Mouse (Mus musculus): ENCODE data around the gene Sipa1l2.

Gene Sipa1l2

DNA sequence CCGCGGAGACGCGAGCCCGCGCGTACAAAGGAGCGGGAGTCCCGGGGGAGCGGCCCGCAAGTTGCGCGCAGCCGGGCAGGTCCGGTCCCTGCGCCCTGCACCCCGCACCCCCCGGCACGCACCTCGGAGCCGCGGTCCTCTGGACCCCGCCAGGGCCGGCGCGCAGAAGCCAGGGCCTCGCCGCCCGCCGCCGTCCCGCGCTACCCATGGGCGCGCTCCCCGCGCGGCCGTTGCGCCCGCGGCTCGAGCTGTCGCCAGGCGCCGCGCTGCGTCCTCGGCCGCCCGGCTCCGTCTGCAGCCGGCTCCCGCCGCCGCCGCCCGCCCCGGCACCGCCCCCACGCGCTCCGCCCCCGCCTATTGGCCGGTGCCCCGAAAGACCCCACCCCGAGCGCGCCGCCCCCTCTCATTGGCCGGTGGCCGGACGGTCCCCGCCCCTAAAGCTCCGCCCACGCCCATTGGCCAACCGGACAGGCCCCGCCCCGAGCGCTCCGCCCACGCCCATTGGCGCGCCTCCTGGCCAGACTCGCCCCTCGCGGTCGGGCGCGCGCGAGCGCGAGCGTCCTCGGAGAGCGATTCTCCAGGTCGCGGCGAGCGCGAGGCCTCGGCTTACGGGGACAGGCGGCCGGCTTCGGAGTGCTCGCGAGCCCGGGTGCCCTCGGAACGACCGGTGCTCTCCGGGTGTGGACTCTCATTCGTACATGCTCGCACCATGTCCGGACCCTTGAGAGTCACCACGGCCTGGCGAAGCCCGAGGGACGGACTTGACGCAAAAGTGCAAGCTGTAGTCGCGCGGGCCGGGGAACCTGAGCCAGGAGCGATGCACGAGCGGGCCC lies at the start of gene Sipa1l2:
Gene Sipa1l2 (minus strand): TSS at position 276 of the 833 bp plus-strand sequence.
- peak; percentile 95 for DNase-seq (ENCODE audit: low read depth)

DNA sequence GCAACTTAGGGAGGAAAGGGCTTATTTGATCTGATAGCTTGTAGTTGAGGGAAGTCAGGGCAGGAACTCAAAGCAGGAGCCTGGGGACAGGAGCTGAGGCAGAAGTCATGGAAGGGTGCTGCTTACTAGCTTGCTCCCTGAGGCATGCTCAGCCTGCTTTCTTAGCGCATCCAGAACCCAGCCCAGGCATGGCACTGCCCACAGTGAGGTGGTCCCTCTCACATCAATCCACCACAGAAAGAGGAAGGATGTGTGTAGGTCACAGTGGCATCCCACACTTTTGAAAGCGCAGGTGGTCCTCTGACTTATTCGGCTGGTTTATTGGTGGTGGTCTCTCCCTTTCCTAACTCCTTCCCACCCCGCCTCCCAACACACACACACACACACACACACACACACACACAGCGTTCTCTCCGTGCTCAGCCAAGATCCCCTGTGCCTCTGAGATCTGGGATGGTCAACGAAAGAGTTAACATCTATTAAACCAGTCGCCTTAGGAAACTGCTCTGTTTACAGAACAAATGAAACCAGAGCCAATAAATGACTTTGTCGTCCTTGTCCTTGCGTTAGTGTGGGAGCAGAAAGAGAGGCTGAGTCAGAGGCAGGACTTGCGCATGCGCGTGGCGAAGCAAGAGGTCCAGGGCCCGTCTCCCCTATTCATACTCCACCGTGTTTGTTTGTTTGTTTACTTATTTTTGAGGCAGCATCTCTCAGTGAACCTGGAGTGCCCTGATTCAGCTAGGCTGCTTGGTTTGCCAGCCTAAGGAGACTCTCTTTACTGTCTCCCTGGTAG lies 49.1 kb upstream of the Sipa1l2 start:
- DNase-seq (ENCODE audit: low read depth), result no peak

DNA sequence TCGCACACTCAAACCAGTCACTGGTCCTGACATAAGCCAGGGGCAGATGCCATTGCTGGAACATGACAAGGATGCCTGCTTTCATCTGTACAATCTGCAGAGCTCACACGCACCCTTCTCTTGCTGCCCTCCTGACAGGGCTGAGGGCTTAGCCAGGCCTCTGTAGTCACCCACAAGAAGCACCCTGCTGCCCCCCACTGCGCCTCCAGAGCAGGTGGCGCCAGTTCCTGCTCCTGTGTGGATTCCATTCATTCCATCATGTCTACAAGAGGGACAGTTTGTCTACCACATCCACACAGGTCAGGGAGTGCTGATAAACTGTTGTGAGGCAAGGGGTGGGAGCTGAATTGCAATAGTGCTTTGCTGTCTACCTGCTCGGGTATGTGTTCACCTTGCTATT lies 47.3 kb upstream of the Sipa1l2 start:
- no peak for DNase-seq (ENCODE audit: low read depth)

DNA sequence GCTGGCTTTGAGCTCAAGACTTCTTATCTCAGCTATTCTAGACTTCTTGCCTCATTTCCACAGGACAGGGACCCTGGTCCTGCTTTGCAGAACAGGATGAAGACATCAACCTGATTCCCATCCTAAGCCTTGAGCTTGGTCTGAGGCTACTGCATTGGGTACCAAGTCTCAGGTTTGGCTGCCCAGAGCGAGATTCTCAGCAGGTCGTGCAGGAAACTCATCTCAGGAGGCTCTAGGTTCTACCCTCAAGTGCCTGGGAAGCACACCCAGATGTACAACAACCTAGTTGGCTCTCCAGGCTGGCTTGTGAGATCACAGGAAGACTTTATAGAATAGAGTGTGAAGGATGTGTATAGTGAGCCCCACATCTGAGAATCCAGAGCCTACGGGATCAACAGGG lies 46.4 kb upstream of the Sipa1l2 start:
- DNase-seq (ENCODE audit: low read depth), result no peak

DNA sequence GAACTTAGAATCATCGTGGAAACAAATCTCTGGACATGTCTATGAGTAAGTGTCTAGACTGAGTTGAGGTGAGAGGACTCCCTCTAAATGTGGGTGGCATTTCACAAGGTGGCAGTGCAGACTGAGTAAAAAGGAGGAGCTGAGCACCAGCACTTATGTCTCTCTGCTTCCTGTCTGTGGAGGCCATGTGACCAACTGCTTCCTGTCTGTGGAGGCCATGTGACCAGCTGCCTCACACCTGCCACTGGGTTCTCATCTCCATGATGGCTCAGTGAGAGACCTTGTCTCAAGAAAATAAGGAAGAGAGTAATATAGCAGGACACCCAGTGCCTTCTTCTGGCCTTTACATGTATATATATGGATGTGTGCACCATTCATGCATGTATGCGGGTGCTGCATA lies 43.9 kb upstream of the Sipa1l2 start:
- no peak for DNase-seq (ENCODE audit: low read depth)

DNA sequence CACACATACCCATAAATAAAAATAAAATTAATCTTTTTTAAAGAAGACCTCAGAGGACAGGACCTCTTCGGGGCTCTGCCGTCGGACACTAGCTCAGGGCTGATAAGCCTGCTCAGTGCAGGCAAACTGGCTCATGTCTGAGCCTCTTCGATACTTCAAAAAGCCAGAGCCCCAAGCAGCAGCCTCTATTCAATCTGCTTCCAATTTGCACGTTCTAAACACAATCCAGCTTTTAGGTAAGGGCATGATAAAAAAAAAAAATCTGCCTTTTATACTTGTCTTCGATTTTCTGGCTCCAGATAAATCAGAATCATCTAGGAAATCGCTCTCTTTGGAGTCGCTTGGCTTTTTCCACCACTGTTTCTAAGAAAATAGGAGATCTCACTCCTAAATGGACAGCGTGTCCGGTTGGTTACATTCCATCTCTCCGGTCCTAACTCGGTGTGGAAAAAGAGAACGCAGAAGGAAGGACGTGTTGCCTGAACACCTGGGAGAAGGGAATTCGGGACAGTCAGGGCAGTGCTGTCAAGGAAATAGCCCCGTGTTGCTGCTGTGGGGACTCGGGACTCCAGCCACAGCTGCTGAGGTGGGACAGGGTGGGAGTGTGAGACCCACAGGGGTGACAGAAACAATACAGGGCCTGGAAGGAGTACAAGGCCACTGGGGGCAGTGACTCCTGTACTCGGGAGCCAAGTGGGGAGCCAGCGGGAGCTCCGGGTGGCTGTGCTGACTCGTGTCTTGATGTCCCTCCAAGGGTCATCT lies 42.4 kb upstream of the Sipa1l2 start:
- no peak for DNase-seq (ENCODE audit: low read depth)

DNA sequence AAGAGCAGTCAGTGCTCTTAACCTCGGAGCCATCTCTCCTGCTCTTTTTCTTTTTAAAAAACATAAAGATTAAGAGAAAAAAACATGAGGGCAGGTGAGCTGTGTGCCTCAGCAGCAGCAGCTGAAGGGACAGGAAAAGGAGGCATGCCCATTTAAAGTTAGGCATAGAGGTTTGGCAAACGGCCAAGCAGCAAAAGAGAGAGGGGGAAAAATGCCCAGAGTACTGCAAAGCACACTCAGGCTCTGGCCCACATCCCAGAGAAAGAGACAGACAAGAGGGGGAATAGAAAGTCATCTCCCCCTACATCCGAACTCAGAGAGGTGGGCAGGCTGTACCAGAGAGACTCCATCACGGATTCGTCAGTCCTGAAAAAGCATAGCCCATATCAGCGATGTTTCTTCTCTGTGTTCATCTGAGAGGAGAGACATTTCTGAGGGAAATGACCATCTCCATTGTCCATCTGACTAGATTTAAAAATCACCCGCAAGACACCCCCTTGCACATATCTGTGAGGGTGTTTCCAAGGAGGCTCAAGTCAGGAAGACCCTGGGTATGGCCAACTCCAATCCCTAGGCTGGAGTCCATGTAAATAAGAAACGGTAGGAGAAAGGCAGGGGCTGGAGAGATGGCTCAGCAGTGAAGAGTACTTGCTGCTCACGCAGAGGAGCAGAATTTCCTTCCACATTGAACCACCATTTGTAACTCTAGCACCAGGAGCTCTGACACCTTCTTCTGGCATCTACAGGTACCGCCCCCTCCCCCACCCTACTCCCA lies 41.6 kb upstream of the Sipa1l2 start:
- DNase-seq (ENCODE audit: low read depth), result no peak

DNA sequence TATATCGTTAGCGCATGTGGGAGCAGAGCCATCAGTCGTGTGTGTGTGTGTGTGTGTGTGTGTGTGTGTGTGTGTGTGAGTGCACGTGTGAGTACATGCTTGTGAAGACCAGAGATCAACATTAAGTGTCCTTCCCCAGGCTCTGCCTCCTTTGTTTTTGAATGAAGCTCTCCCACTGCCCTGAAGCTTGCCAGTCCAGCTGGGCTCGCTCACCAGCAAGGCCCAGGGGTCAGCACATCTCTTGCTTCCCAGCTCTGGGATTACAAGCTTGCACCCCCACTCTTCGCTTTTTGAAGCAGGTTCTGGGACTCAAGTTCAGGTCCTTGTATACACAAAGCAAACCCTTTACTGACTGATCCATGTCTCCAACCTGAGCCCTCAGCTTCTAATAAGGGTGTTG lies 40.1 kb upstream of the Sipa1l2 start:
- no peak for DNase-seq (ENCODE audit: low read depth)

DNA sequence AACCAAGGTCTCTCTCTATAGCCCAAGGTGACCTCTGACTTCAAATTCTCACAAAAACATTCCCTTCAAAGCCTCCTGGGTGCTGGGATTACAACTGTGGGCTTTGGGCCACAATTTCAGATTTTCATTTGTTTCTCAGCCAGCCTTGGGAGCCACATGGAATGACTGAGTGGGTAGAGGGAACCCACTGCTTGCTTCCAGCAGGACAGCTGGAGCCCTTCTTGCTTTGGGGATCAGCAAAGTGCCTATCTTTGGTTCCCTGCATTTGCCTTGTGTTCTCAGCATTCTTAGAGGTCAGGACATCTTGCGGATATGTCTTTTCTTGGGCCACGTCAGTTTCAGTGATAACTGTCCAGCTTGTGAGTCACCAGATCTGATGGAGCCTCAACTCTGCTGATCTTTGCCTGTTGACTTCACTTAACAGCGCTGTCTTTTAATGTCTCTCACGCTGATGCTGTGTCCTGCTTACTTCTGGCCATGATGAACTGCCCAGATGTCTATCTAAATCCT lies 38.2 kb upstream of the Sipa1l2 start:
- no peak for DNase-seq (ENCODE audit: low read depth)

DNA sequence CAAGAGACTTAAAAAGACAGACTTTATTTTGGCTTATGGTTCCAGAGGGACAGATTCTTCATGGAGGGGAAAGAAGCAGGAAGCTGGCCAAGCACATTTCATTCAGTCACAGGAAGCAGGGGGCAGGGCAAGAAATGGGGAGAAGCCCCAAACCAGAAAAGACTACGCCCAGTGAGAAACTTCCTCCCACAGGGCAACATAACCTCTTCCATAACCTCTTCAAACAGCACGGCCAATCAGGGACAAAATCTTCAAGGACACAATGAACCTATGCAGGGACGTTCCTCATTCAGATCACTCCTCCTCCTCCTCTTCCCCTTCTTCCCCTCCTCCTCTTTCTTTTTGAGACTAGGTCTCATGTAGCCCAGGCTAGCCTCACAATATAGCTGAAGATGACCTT lies 37.3 kb upstream of the Sipa1l2 start:
- no peak for DNase-seq (ENCODE audit: low read depth)

DNA sequence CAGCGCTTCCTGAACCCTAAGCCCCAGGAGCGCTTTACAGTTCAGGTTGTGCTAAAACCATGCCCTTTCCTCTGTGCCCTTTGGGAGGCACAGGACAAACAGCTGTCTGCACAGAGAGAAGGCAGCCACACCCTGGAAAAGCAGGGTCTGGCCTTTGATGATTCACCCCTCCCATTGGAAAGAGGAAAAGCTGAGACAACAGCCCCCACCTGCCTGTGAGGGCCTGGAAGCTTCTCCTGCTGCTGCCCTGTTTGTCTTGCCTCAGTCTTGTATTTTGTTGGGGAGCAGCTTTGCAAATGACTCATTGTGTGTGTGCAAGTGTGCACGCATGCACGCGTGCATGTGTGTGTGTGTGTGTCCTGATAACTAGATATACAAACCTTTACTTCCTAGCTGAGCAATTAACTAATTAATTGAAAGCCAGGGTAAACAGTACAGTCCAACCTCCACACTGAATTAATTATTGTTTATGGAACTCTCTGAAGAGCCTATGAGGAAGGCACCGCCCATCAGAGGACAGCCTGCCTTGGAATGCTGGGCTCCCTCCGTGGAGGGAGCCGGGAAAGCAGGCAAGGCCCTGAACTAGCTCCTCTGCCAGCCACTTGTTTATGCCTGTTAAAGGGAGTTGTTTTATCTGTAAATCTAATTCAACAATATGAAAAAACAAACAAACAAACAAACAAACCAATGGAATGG lies 35.4 kb upstream of the Sipa1l2 start:
- no peak for DNase-seq (ENCODE audit: low read depth)

DNA sequence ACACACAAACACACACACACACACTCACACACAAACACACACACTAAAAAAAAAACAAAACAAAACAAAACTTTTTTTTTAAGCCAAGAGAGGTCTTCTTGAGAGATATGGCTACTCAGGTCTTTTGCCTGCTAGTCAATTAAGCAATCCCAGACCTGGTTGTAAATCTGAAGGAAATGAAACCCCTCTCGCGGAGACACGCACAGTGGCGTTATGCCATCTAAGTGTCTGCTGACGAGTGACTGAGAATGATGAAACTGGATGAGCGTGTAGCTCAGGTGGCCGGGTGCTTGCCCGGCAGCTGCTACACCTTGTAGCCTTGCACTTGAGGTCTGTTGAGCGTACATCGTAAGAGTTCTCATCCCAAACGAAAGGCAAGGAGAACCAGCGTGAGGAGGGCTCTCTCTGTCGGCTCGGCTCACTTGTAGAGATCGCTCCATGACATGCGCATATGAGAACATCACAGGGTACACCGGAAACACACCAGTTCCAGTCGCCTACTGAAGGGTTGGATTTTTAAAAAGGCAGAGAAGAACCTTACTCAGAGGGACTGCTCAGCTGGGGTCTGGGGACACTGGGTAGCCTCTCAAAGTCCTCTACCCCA lies 34.7 kb upstream of the Sipa1l2 start:
- DNase-seq (ENCODE audit: low read depth), result no peak

DNA sequence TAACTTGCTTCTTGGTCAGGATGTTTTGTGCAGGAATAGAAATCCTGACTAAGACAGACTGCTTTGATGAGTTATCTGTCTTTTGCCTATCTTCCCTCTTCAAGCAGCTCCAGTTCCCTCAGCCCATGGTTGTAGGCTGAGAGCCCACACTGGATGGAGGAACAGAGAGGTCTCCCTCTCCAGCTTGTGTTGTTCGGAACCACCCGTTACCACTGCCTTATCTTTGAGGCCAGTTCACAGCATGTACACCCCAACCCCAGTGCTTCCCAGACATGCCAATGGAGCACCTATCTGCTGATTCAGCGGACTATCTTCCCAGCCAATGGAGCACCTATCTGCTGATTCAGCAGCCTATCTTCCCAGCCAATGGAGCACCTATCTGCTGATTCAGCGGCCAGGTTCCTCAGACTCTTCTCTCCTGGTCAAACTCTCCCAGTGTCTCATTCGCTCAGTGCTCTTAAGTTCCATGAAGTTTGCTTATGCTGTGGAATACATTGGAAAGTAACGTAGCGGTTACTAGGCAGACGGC lies 33.8 kb upstream of the Sipa1l2 start:
- no peak for DNase-seq (ENCODE audit: low read depth)

DNA sequence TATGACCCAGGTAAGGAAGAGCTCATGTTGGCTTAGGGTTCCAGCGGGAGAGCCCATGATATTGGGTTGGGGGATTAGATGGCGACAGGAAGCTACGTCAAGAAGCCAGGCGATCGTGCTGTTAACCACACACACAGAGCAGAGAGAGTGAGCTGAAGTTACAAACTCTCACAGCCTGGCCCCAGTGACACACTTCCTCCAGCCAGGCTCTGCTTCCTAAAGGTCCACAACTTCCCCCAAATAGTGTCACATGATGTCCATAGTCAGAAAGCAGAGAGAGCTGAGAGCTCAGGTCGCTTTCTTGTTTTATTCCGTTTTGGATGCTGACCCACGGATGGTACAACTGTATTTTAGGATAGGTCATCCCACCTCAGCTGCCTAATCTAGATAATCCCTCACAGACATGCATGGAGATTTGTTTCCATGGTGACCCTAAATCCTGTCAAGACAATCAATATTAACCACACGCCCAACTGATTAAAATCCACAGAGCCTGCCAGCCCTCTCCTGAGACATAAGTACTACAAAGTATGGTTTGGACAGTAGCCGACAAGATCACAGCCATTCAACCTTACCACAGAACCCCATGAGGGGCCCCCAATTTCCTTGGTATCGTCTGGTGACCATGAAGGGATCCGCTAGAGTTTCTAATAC lies 30.6 kb upstream of the Sipa1l2 start:
- no peak for DNase-seq (ENCODE audit: low read depth)

DNA sequence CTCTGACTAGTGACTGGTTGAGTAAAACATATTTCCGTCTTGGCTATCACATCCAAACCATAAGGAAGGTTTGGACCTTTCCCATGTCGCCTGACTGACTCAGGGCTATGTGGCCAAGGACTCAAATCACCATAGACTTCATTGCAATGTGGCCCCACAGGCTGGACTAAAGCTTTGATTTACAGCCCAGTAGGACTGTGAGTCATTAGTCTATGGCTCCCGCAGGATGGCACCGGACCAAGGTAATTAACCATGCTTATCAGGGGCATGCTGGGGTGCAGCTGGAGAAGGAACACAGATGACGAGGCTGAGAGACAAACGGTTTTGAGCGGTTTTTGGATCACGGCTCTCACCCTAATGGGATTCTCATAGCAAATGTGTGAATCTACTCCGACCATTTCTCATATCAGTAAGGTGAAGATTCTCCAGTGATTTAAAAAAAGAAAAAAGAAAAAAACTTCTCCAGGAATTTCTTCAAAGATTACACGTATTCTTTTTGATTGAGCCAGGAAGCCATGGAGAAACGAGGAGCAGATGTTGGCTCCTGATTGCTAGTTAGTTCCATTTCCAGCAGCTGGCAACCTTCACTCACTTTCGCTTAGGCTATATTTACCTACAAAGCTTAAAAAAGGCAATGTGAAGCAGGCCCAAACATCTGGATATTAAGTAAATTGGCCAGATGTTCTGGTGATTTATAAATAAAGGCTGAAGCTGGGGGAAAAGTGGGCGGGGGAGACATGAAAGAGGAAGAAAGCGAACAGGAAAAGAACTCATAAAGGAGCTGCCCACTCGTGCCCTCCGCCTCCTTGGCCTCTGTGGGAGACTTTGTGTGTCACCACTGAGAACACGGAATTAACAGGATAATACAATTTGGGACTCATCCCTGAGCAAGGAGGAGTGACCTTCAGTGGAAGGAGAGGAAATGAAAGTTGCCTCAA lies 26.2 kb upstream of the Sipa1l2 start:
- DNase-seq (ENCODE audit: low read depth), result no peak

DNA sequence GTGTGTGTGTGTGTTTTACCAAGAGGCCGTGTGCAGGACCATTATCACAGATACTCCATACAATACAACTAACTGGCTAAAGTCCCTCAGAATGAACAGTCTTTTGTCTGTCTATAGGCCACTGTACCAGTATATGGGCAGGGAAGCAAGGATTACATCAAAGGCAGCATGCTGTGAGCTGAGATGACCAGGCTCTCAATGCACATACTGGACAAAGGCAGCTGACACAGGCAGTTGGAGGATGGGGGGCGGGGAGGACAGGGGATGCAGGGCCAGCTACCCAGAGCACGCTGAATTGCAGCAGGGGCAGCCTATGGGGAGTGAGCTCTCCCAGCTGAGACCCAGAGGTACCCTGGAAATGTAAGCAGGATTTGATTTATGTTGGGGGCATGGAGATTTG lies 20.8 kb upstream of the Sipa1l2 start:
- no peak for DNase-seq (ENCODE audit: low read depth)

DNA sequence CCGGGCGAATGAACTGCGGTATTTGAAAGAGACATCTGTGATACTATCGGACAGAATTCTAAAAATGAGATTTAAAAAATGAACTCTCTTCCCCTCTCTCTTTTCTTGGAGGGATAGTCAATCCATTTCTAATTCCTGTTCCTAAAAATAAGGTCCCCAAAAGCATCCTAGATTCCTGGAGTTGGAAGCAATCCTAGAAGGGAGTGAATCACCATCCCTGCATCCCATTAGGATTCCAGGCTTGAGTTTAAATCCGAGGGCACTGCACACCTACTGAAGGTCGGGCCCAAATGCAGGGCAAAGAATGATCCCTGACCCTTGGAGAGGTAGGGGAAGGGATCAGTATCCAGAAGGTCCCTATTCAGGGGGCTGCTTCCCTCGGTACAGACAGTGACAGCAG lies 17.0 kb upstream of the Sipa1l2 start:
- DNase-seq (ENCODE audit: low read depth), result no peak

DNA sequence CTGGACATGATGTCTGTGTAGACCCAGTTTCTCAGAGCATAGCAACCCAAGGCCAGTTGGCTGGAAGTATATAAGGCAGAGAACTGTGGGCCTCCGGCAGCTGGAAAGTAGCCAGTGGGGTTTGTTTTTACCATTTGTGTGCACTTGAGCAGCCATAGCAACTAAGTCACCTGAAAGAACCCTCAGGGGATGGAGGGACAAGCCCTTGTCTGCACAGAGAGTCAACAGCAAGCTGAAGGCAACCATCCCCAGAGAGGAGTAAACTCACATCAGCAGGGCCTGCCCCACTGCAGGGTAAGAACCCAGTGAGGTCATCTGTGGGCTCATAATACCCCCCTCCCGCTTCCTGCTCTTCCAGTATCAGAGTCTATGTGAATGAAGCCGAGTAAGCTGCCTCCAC lies 14.7 kb upstream of the Sipa1l2 start:
- no peak for DNase-seq (ENCODE audit: low read depth)

DNA sequence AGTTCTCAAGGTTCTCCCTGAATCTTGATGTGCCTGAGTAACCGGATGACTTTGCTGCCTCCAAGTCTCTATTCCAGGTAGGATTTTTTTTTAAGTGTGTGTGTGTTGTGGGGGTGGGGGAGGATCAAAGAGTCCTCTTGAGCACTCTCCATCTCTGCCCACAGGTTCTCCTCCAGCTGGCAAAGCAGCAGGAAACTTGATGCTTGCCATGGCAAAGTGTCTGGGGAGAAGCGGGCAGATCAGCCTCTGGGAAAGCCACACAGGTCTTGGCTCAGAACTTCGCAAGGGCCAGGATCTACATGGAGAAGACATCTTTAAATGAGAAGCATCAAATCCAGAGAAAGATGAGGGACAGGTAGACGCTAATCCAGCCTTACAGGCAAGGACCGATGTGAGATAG lies 10.8 kb upstream of the Sipa1l2 start:
- DNase-seq (ENCODE audit: low read depth), result no peak
